Mouse (Mus musculus): ENCODE measurements around the gene Tmem178b. TPM values are rescaled to one million over a fixed set of nuclear protein-coding genes. Genes with fewer than 3 reads are reported as not detected.

Tmem178b gene
- polyA plus RNA-seq, 1 experiment, result 0.11 TPM

GRCm38 (mm10) chr6:40068467-40068866 lies 195.4 kb downstream of the Tmem178b start:
- TF ChIP-seq POLR2A (IDR thresholded peaks at IDR 0.05; ENCODE audit: low read depth, low read length), result no peak
- no peak for TF ChIP-seq CTCF (IDR thresholded peaks at IDR 0.05; ENCODE audit: extremely low read depth, insufficient read depth, insufficient read length, insufficient replicate concordance)
- no peaks in the 10 kb centered on the region for H3K36me3 ChIP-seq (ENCODE audit: control insufficient read depth, insufficient read depth, low read length)

GRCm38 (mm10) chr6:40071007-40071406 lies 197.9 kb downstream of the Tmem178b start:
- Histone ChIP-seq H3K4me3 (ENCODE audit: extremely low read depth, insufficient read depth, insufficient read length) (no peak overlapping the region), H3K4me1 (ENCODE audit: control insufficient read depth, insufficient read depth, insufficient read length) (no peaks in the 10 kb centered on the region), H3K27me3 (ENCODE audit: control insufficient read depth, insufficient read depth, low read length) (no peaks in the 10 kb centered on the region), H3K27ac (ENCODE audit: insufficient read depth, low read length) (no peak overlapping the region), H3K36me3 (ENCODE audit: control insufficient read depth, insufficient read depth, low read length) (no peaks in the 10 kb centered on the region)
- no peak for DNase-seq (ENCODE audit: low read depth in 1 of 2, low spot score in 2 of 2)
- WGBS, result 50% methylated on average over 3 of the region's 3 CpGs
- TF ChIP-seq CTCF (IDR thresholded peaks at IDR 0.05; ENCODE audit: extremely low read depth, insufficient read depth, insufficient read length, insufficient replicate concordance) (no peak), POLR2A (IDR thresholded peaks at IDR 0.05; ENCODE audit: low read depth, low read length) (no peak)

More at GRCm38 (mm10) chr6:40068467-40068866, 195.4 kb downstream of the Tmem178b start:
- Histone ChIP-seq H3K27me3 (ENCODE audit: control insufficient read depth, insufficient read depth, low read length) (no peaks in the 10 kb centered on the region), H3K4me3 (ENCODE audit: extremely low read depth, insufficient read depth, insufficient read length) (no peak overlapping the region), H3K4me1 (ENCODE audit: control insufficient read depth, insufficient read depth, insufficient read length) (no peaks in the 10 kb centered on the region), H3K27ac (ENCODE audit: insufficient read depth, low read length) (no peak overlapping the region)
- no peak for DNase-seq (ENCODE audit: low read depth in 1 of 2, low spot score in 2 of 2)
- WGBS, result 86% methylated on average over 6 of the region's 6 CpGs

- 21% methylated on average over 1 of the region's 1 CpGs for WGBS
- no peaks in the 10 kb centered on the region for H3K36me3 ChIP-seq (ENCODE audit: control insufficient read depth, insufficient read depth, low read length)
Observed at GRCm38 (mm10) chr6:40076089-40076488, 203.0 kb downstream of the Tmem178b start.

GRCm38 (mm10) chr6:40076670-40077313 lies 203.7 kb downstream of the Tmem178b start:
- Histone ChIP-seq H3K27me3 (ENCODE audit: control insufficient read depth, insufficient read depth, low read length) (no peaks in the 10 kb centered on the region), H3K4me1 (ENCODE audit: control insufficient read depth, insufficient read depth, insufficient read length) (no peaks in the 10 kb centered on the region), H3K27ac (ENCODE audit: insufficient read depth, low read length) (no peak overlapping the region), H3K36me3 (ENCODE audit: control insufficient read depth, insufficient read depth, low read length) (no peaks in the 10 kb centered on the region), H3K4me3 (ENCODE audit: extremely low read depth, insufficient read depth, insufficient read length) (no peak overlapping the region)
- no peak for TF ChIP-seq CTCF (IDR thresholded peaks at IDR 0.05; ENCODE audit: extremely low read depth, insufficient read depth, insufficient read length, insufficient replicate concordance)
- no peak for TF ChIP-seq POLR2A (IDR thresholded peaks at IDR 0.05; ENCODE audit: low read depth, low read length)
- 84% methylated on average over 5 of the region's 5 CpGs for WGBS
- DNase-seq (ENCODE audit: low read depth in 1 of 2, low spot score in 2 of 2), result no peak

More at GRCm38 (mm10) chr6:40076089-40076488, 203.0 kb downstream of the Tmem178b start:
- Histone ChIP-seq H3K4me3 (ENCODE audit: extremely low read depth, insufficient read depth, insufficient read length) (no peak overlapping the region), H3K27ac (ENCODE audit: insufficient read depth, low read length) (no peak overlapping the region), H3K4me1 (ENCODE audit: control insufficient read depth, insufficient read depth, insufficient read length) (no peaks in the 10 kb centered on the region), H3K27me3 (ENCODE audit: control insufficient read depth, insufficient read depth, low read length) (no peaks in the 10 kb centered on the region)
- DNase-seq (ENCODE audit: low read depth in 1 of 2, low spot score in 2 of 2), result no peak
- TF ChIP-seq CTCF (IDR thresholded peaks at IDR 0.05; ENCODE audit: extremely low read depth, insufficient read depth, insufficient read length, insufficient replicate concordance) (no peak), POLR2A (IDR thresholded peaks at IDR 0.05; ENCODE audit: low read depth, low read length) (no peak)

- H3K36me3 ChIP-seq (ENCODE audit: control insufficient read depth, insufficient read depth, low read length), result no peaks in the 10 kb centered on the region
- no peak overlapping the region for H3K27ac ChIP-seq (ENCODE audit: insufficient read depth, low read length)
- no peak for DNase-seq (ENCODE audit: low read depth in 1 of 2, low spot score in 2 of 2)
- 88% methylated on average over 3 of the region's 3 CpGs for WGBS
- no peaks in the 10 kb centered on the region for H3K4me1 ChIP-seq (ENCODE audit: control insufficient read depth, insufficient read depth, insufficient read length)
- H3K4me3 ChIP-seq (ENCODE audit: extremely low read depth, insufficient read depth, insufficient read length), result no peak overlapping the region
- H3K27me3 ChIP-seq (ENCODE audit: control insufficient read depth, insufficient read depth, low read length), result no peaks in the 10 kb centered on the region
- TF ChIP-seq CTCF (IDR thresholded peaks at IDR 0.05; ENCODE audit: extremely low read depth, insufficient read depth, insufficient read length, insufficient replicate concordance) (no peak), POLR2A (IDR thresholded peaks at IDR 0.05; ENCODE audit: low read depth, low read length) (no peak)
Observed at GRCm38 (mm10) chr6:40078353-40078752, 205.3 kb downstream of the Tmem178b start.

- no peaks in the 10 kb centered on the region for H3K36me3 ChIP-seq (ENCODE audit: control insufficient read depth, insufficient read depth, low read length)
- DNase-seq (ENCODE audit: low read depth in 1 of 2, low spot score in 2 of 2), result no peak
- TF ChIP-seq POLR2A (IDR thresholded peaks at IDR 0.05; ENCODE audit: low read depth, low read length), result no peak
- TF ChIP-seq CTCF (IDR thresholded peaks at IDR 0.05; ENCODE audit: extremely low read depth, insufficient read depth, insufficient read length, insufficient replicate concordance), result no peak
- no peak overlapping the region for H3K27ac ChIP-seq (ENCODE audit: insufficient read depth, low read length)
- no peaks in the 10 kb centered on the region for H3K27me3 ChIP-seq (ENCODE audit: control insufficient read depth, insufficient read depth, low read length)
- WGBS, result 92% methylated on average over 3 of the region's 3 CpGs
- H3K4me1 ChIP-seq (ENCODE audit: control insufficient read depth, insufficient read depth, insufficient read length), result no peaks in the 10 kb centered on the region
- no peak overlapping the region for H3K4me3 ChIP-seq (ENCODE audit: extremely low read depth, insufficient read depth, insufficient read length)
Observed at GRCm38 (mm10) chr6:40083726-40084125, 210.7 kb downstream of the Tmem178b start.

GRCm38 (mm10) chr6:40091250-40091651 lies 218.2 kb downstream of the Tmem178b start:
- DNase-seq (ENCODE audit: low read depth in 1 of 2, low spot score in 2 of 2), result no peak
- TF ChIP-seq POLR2A (IDR thresholded peaks at IDR 0.05; ENCODE audit: low read depth, low read length), result no peak
- TF ChIP-seq CTCF (IDR thresholded peaks at IDR 0.05; ENCODE audit: extremely low read depth, insufficient read depth, insufficient read length, insufficient replicate concordance), result no peak
- no peak overlapping the region for H3K4me3 ChIP-seq (ENCODE audit: extremely low read depth, insufficient read depth, insufficient read length)
- H3K36me3 ChIP-seq (ENCODE audit: control insufficient read depth, insufficient read depth, low read length), result no peaks in the 10 kb centered on the region
- WGBS, result 49% methylated on average over 5 of the region's 5 CpGs
- H3K27me3 ChIP-seq (ENCODE audit: control insufficient read depth, insufficient read depth, low read length), result no peaks in the 10 kb centered on the region
- no peak overlapping the region for H3K27ac ChIP-seq (ENCODE audit: insufficient read depth, low read length)
- no peaks in the 10 kb centered on the region for H3K4me1 ChIP-seq (ENCODE audit: control insufficient read depth, insufficient read depth, insufficient read length)
